Mouse (Mus musculus): ENCODE data around the gene Rarg. TPM values are rescaled to one million over a fixed set of nuclear protein-coding genes. Genes with fewer than 3 reads are reported as not detected.

Rarg gene
- polyA plus RNA-seq (2021; fragmentation: Nextera tagmentation) = 1.7 and 2.0 TPM in 2 replicates
- long read RNA-seq, experiment 1, partial matches to known transcripts = 0 of 1 reads
- long read RNA-seq, experiment 1, other reads (novel, unspliced or antisense) = 0 of 1 reads
- long read RNA-seq, experiment 2, partial matches to known transcripts = 0 of 4 reads
- long read RNA-seq, experiment 2, other reads (novel, unspliced or antisense) = 0 of 4 reads

DNA sequence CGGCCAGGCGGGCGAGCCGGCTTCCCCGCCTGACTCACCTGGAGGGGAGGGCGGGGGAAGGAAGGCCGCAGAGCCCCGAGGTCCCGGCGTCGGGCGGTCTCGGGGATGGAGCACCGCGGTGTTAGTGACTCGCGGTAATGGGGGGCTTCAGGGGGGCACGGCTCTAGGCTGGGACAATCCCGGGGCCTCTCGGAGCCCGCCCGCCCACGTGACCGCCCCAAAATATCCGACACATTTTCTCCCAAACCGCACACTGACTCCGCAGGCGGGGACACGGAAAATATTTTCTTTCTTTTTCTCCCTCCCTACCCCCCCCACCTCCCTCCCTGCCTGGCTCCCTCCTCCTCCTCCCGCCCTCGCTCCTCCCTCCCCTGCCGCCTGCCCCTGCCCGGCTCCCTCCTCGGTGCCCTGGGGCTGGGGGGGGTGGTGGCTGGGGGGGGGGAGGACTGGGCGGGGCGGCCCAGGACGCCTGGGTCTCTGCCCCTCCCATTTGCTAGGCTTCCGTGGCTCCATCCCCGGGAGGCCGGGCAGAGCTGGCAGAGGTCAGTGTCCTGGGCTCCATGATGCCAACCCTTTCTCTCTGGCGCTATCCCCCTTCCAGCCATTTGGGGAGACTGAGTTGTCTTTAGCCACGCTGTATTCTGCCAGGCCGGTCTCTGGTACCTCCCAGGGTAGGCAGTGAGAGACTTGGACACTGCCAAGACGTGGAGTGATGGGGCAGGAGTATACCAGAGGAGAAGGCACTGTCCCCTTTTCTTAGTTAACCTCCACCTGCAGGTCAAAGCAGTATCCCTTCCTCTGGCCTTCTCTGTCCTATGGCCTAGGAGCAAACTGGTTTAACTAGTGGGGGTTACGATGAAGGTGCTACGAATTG, at the start of gene Rarg:
Gene Rarg (minus strand): TSS at position 316 of the 874 bp plus-strand sequence.

GRCm38 (mm10) chr15:102295633-102296367, 38.5 kb upstream of the Rarg start, which contains the start of gene Espl1:
Espl1 (plus strand) TSS chr15:102296266.

GRCm38 (mm10) chr15:102279092-102279782, 21.9 kb upstream of the Rarg start, which contains the start of gene Mfsd5:
Mfsd5 (plus strand) TSS chr15:102279454.

DNA sequence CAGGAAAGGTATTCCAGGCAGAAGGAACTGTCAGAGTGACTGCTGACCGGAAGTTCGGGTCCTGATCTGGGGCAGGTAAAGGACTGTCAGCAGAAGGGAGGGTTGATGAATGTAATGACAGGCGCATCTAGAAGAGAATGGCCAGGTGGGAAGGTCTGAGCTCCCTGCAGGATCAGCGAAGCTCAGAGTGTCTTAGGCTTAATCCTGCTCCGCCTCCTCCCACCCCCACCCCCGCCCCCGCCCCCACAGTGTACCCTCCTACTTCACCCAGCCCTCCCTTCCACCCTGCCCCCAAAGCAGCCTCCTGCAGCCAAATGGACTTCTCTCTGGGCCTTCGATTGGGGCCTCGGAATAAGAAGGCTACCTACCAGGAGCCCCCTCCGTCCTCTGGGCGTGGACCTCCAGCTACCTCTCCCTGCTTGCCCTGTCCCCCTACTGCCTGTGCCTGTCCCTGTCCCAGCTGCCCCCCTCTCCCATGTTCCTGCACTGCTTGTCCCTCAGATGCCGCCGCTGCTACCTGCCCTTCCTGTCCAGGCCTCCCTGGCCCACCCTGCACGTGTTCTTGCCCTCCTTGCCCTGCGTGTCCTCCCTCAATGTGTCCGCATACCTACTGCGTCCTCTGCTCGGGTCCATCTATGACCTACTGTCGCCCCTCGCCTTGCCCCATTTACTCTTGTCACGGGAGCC, 13.1 kb upstream of the Rarg start, which contains the start of gene Gm9918:
Gene Gm9918 (plus strand): TSS at position 290 of the 687 bp plus-strand sequence.

DNA sequence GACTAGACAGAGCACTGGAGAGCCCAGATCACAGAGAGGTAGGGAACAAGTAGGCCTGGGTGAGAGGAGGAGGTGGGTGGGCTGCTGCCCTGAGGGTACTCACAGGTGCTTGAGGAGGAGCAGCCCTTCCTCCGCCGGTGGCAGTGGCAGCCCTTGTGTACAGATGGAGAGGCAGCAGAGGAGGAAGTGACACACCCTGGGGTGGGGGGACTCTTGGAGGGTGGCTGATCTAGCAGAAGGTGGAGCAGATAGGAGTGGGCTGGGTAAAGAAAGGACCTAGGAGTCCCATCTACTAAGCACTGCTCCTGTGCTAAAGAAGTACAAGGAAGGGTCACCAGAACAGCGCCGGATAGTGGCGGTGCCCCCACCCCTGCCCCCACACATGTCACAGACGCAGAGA, 25.6 kb downstream of the Rarg start, which contains the start of gene Itgb7:
Gene Itgb7 (minus strand): TSS at position 197 of the 400 bp plus-strand sequence.

GRCm38 (mm10) chr15:102204674-102205505, 52.4 kb downstream of the Rarg start, which contains the start of gene Csad:
Csad (minus strand) TSS chr15:102204724.

DNA sequence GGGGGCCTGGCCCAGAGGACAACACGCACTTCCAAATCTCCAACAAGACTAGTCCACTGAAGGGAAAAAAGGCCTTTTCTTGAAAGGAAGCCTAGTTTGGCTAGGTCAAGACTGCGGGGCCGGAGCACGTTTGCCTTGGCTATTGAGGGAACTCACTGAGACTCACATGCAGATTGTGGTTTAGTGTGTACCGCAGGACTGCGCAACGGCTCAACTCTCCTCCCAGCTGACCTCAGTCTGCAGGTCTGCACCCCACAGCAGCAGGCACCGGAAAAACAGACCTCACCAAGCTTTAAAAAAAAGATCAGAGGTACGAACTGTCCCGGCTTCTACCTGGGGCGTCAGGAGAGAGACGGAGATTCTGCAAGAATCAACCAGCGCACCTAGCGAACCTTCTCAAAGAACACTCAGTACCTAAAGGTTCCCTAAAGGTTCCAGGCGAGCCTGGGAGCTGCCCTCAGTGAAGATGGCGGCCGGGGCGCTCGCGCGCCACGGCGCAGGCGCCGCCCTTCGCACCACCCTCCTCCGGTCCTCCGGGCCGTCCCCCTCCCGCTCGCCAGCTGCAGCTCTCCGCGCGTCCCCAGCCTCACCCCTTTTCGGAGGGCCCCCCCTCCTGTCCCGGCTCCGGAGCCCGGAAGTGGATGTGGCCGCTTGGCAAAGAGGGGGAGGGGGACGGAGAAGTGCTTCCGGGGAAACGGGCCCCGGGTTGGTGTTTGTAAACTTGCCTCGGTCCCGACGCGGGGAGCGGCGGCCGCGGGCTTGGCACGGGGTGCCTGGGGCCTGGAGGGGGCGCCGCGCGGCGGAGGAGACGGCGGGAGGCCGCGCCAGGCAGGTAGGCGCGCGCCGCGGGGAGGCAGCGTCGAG, 54.1 kb downstream of the Rarg start, which contains the start of gene Zfp740:
Gene Zfp740 (plus strand): TSS at position 279 of the 864 bp plus-strand sequence.

Other genes starting within 250 kb of the Rarg start
- gene Krt18, start 229.3 kb downstream of the Rarg start, polyA plus RNA-seq (2021; fragmentation: Nextera tagmentation) = 2.5 and 32.1 TPM in 2 replicates
- 60.8 and 64.7 TPM in 2 replicates for gene Eif4b, start 183.7 kb downstream of the Rarg start, polyA plus RNA-seq (2021; fragmentation: Nextera tagmentation)
- gene Tns2, start 157.1 kb downstream of the Rarg start, polyA plus RNA-seq (2021; fragmentation: Nextera tagmentation) = 3.7 and 6.3 TPM in 2 replicates
- 24.4 and 24.7 TPM in 2 replicates for gene Spryd3, start 121.3 kb downstream of the Rarg start, polyA plus RNA-seq (2021; fragmentation: Nextera tagmentation)
- 43.5 and 48.0 TPM in 2 replicates for gene Igfbp6, start 113.2 kb downstream of the Rarg start, polyA plus RNA-seq (2021; fragmentation: Nextera tagmentation)
- not detected in 2 replicates for gene Soat2, start 107.0 kb downstream of the Rarg start, polyA plus RNA-seq (2021; fragmentation: Nextera tagmentation)
- gene Zfp740, start 54.3 kb downstream of the Rarg start, polyA plus RNA-seq (2021; fragmentation: Nextera tagmentation) = 4.8 and 5.1 TPM in 2 replicates
- gene Csad, start 52.8 kb downstream of the Rarg start, polyA plus RNA-seq (2021; fragmentation: Nextera tagmentation) = 22.5 and 23.1 TPM in 2 replicates
- 0.64 and 1.4 TPM in 2 replicates for gene Itgb7, start 25.6 kb downstream of the Rarg start, polyA plus RNA-seq (2021; fragmentation: Nextera tagmentation)
- not detected in 2 replicates for gene Gm9918, start 13.0 kb upstream of the Rarg start, polyA plus RNA-seq (2021; fragmentation: Nextera tagmentation)
- 36.2 and 40.4 TPM in 2 replicates for gene Mfsd5, start 21.9 kb upstream of the Rarg start, polyA plus RNA-seq (2021; fragmentation: Nextera tagmentation)
- 0.43 and 1.2 TPM in 2 replicates for gene Espl1, start 38.7 kb upstream of the Rarg start, polyA plus RNA-seq (2021; fragmentation: Nextera tagmentation)
- gene Pfdn5, start 68.6 kb upstream of the Rarg start, polyA plus RNA-seq (2021; fragmentation: Nextera tagmentation) = 1,324 and 1,439 TPM in 2 replicates
- 66.8 and 72.5 TPM in 2 replicates for gene Myg1, start 74.2 kb upstream of the Rarg start, polyA plus RNA-seq (2021; fragmentation: Nextera tagmentation)
- gene Aaas, start 93.3 kb upstream of the Rarg start, polyA plus RNA-seq (2021; fragmentation: Nextera tagmentation) = 17.5 and 18.6 TPM in 2 replicates
- gene Sp7, start 109.7 kb upstream of the Rarg start, polyA plus RNA-seq (2021; fragmentation: Nextera tagmentation) = 0.64 and 0.93 TPM in 2 replicates
- gene Sp1, start 148.6 kb upstream of the Rarg start, polyA plus RNA-seq (2021; fragmentation: Nextera tagmentation) = 0.82 and 0.83 TPM in 2 replicates
- gene Amhr2, start 187.8 kb upstream of the Rarg start, polyA plus RNA-seq (2021; fragmentation: Nextera tagmentation) = 0.65 and 0.93 TPM in 2 replicates
- 88.3 and 96.2 TPM in 2 replicates for gene Prr13, start 201.5 kb upstream of the Rarg start, polyA plus RNA-seq (2021; fragmentation: Nextera tagmentation)
- 97.3 and 100 TPM in 2 replicates for gene Pcbp2, start 213.0 kb upstream of the Rarg start, polyA plus RNA-seq (2021; fragmentation: Nextera tagmentation)
- not detected in 2 replicates for gene Gm10337, start 246.2 kb upstream of the Rarg start, polyA plus RNA-seq (2021; fragmentation: Nextera tagmentation)